Mouse (Mus musculus): ENCODE measurements around the gene Zbtb12. TPM values are rescaled to one million over a fixed set of nuclear protein-coding genes. Genes with fewer than 3 reads are reported as not detected.

Gene Zbtb12
- polyA plus RNA-seq, 1 experiment = 10.2 TPM

GRCm38 (mm10) chr17:34927306-34928019, 48.2 kb downstream of the Zbtb12 start:
- TF ChIP-seq POLR2AphosphoS2 (IDR thresholded peaks at IDR 0.05; ENCODE audit: insufficient read length, low read depth) (no peak), REST (IDR thresholded peaks at IDR 0.05; ENCODE audit: insufficient read depth, insufficient read length) (no peak), CEBPB (IDR thresholded peaks at IDR 0.05; ENCODE audit: insufficient read depth, poor library complexity, severe bottlenecking) (no peak), MAX (IDR thresholded peaks at IDR 0.05; ENCODE audit: low read depth) (no peak), MYOG (IDR thresholded peaks at IDR 0.05; ENCODE audit: control insufficient read depth in 1 of 3, insufficient read depth in 1 of 3, insufficient read length in 2 of 3, low read depth in 2 of 3) (no peak)
- H3ac ChIP-seq (ENCODE audit: control insufficient read depth, insufficient read length) = no peak overlapping the region
- H3K79me2 ChIP-seq (ENCODE audit: control insufficient read depth, insufficient read depth) = no peaks in the 10 kb centered on the region
- no peaks in the 10 kb centered on the region for H3K36me3 ChIP-seq (ENCODE audit: control insufficient read depth, insufficient read depth)
- H3K4me3 ChIP-seq = no peak overlapping the region
- H3K27me3 ChIP-seq (ENCODE audit: control insufficient read depth, insufficient read depth, insufficient read length) = no peaks in the 10 kb centered on the region
- H3K4me2 ChIP-seq (ENCODE audit: low read depth) = no peak overlapping the region

GRCm38 (mm10) chr17:34928841-34929240, 49.6 kb downstream of the Zbtb12 start:
- no peaks in the 10 kb centered on the region for H3K36me3 ChIP-seq (ENCODE audit: control insufficient read depth, insufficient read depth)
- TF ChIP-seq POLR2A (IDR thresholded peaks at IDR 0.05; ENCODE audit: insufficient read length, low read depth) = no peak
- no peak overlapping the region for H3K4me2 ChIP-seq (ENCODE audit: low read depth)
- H3ac ChIP-seq (ENCODE audit: control insufficient read depth, insufficient read length) = no peak overlapping the region
- no peaks in the 10 kb centered on the region for H3K27me3 ChIP-seq (ENCODE audit: control insufficient read depth, insufficient read depth, insufficient read length)
- H3K4me3 ChIP-seq = no peak overlapping the region
- H3K79me2 ChIP-seq (ENCODE audit: control insufficient read depth, insufficient read depth) = no peaks in the 10 kb centered on the region

GRCm38 (mm10) chr17:34931061-34931734, 51.9 kb downstream of the Zbtb12 start, which contains the start of gene Neu1:
Gene Neu1 (plus strand): TSS chr17:34931253.
- no peaks in the 10 kb centered on the region for H3K79me2 ChIP-seq (ENCODE audit: control insufficient read depth, insufficient read depth)
- no peaks in the 10 kb centered on the region for H3K27me3 ChIP-seq (ENCODE audit: control insufficient read depth, insufficient read depth, insufficient read length)
- peak within 1 kb of the TSS; percentile 59 for H3K4me3 ChIP-seq
- H3K4me2 ChIP-seq (ENCODE audit: low read depth) = peak within 1 kb of the TSS; percentile 99
- H3K36me3 ChIP-seq (ENCODE audit: control insufficient read depth, insufficient read depth) = peaks cover 4% of the 10 kb centered on the region
- TF ChIP-seq E2F4 (IDR thresholded peaks at IDR 0.05; ENCODE audit: insufficient read depth) = peak; percentile 56
- TF ChIP-seq CEBPB (IDR thresholded peaks at IDR 0.05; ENCODE audit: insufficient read depth, poor library complexity, severe bottlenecking) = no peak
- TF ChIP-seq USF1 (IDR thresholded peaks at IDR 0.05; ENCODE audit: low read depth) = peak; percentile 91
- TF ChIP-seq TCF12 (IDR thresholded peaks at IDR 0.05; ENCODE audit: insufficient read depth, poor library complexity, severe bottlenecking) = no peak
- peak; percentile 89 for TF ChIP-seq POLR2A (IDR thresholded peaks at IDR 0.05; ENCODE audit: insufficient read length, low read depth)
- no peak for TF ChIP-seq REST (IDR thresholded peaks at IDR 0.05; ENCODE audit: insufficient read depth, insufficient read length)
- TF ChIP-seq MAX (IDR thresholded peaks at IDR 0.05; ENCODE audit: low read depth) = no peak
- peak; percentile 83 for TF ChIP-seq POLR2AphosphoS2 (IDR thresholded peaks at IDR 0.05; ENCODE audit: insufficient read length, low read depth)
- TF ChIP-seq SRF (IDR thresholded peaks at IDR 0.05; ENCODE audit: control insufficient read depth, insufficient read length, low read depth) = peak; percentile 6
- no peak for TF ChIP-seq TCF3 (IDR thresholded peaks at IDR 0.05; ENCODE audit: insufficient read length, low read depth)
- no peak for TF ChIP-seq MYOG (IDR thresholded peaks at IDR 0.05; ENCODE audit: control insufficient read depth in 1 of 3, insufficient read depth in 1 of 3, insufficient read length in 2 of 3, low read depth in 2 of 3)
- peak in 1 of 3 experiments; percentile 14 for TF ChIP-seq MYOD1 (IDR thresholded peaks at IDR 0.05; ENCODE audit: control insufficient read depth in 1 of 3, insufficient read length in 2 of 3, low read depth in 2 of 3)
- peak within 1 kb of the TSS; percentile 44 for H3ac ChIP-seq (ENCODE audit: control insufficient read depth, insufficient read length)

- Histone ChIP-seq H3K4me2 (ENCODE audit: low read depth) (peak overlapping the region; percentile 99), H3K4me3 (peak overlapping the region; percentile 59)
These were observed 52.4 kb downstream of the Zbtb12 start for GRCm38 (mm10) chr17:34931735-34932098.

GRCm38 (mm10) chr17:34932287-34932686, 53.0 kb downstream of the Zbtb12 start:
- no peak for TF ChIP-seq POLR2A (IDR thresholded peaks at IDR 0.05; ENCODE audit: insufficient read length, low read depth)
- no peak for TF ChIP-seq REST (IDR thresholded peaks at IDR 0.05; ENCODE audit: insufficient read depth, insufficient read length)
- no peak for TF ChIP-seq E2F4 (IDR thresholded peaks at IDR 0.05; ENCODE audit: insufficient read depth)
- no peak for TF ChIP-seq MYOG (IDR thresholded peaks at IDR 0.05; ENCODE audit: control insufficient read depth in 1 of 3, insufficient read depth in 1 of 3, insufficient read length in 2 of 3, low read depth in 2 of 3)
- no peak for TF ChIP-seq TCF3 (IDR thresholded peaks at IDR 0.05; ENCODE audit: insufficient read length, low read depth)
- no peak for TF ChIP-seq MYOD1 (IDR thresholded peaks at IDR 0.05; ENCODE audit: control insufficient read depth in 1 of 3, insufficient read length in 2 of 3, low read depth in 2 of 3)
- TF ChIP-seq MAX (IDR thresholded peaks at IDR 0.05; ENCODE audit: low read depth) = no peak
- TF ChIP-seq POLR2AphosphoS2 (IDR thresholded peaks at IDR 0.05; ENCODE audit: insufficient read length, low read depth) = no peak
- TF ChIP-seq SRF (IDR thresholded peaks at IDR 0.05; ENCODE audit: control insufficient read depth, insufficient read length, low read depth) = no peak
- no peak for TF ChIP-seq CEBPB (IDR thresholded peaks at IDR 0.05; ENCODE audit: insufficient read depth, poor library complexity, severe bottlenecking)
- TF ChIP-seq TCF12 (IDR thresholded peaks at IDR 0.05; ENCODE audit: insufficient read depth, poor library complexity, severe bottlenecking) = no peak
- no peak for TF ChIP-seq USF1 (IDR thresholded peaks at IDR 0.05; ENCODE audit: low read depth)
- no peaks in the 10 kb centered on the region for H3K79me2 ChIP-seq (ENCODE audit: control insufficient read depth, insufficient read depth)
- H3K4me3 ChIP-seq = peak overlapping the region; percentile 59
- H3K27me3 ChIP-seq (ENCODE audit: control insufficient read depth, insufficient read depth, insufficient read length) = no peaks in the 10 kb centered on the region
- H3ac ChIP-seq (ENCODE audit: control insufficient read depth, insufficient read length) = peak overlapping the region; percentile 44
- H3K36me3 ChIP-seq (ENCODE audit: control insufficient read depth, insufficient read depth) = peaks cover 4% of the 10 kb centered on the region
- peak overlapping the region; percentile 99 for H3K4me2 ChIP-seq (ENCODE audit: low read depth)

More at GRCm38 (mm10) chr17:34931735-34932098, 52.4 kb downstream of the Zbtb12 start:
- TF ChIP-seq USF1 (IDR thresholded peaks at IDR 0.05; ENCODE audit: low read depth) (no peak), MYOG (IDR thresholded peaks at IDR 0.05; ENCODE audit: control insufficient read depth in 1 of 3, insufficient read depth in 1 of 3, insufficient read length in 2 of 3, low read depth in 2 of 3) (peak in 1 of 3 experiments; percentile 20), REST (IDR thresholded peaks at IDR 0.05; ENCODE audit: insufficient read depth, insufficient read length) (no peak), POLR2AphosphoS2 (IDR thresholded peaks at IDR 0.05; ENCODE audit: insufficient read length, low read depth) (no peak)
- Histone ChIP-seq H3K79me2 (ENCODE audit: control insufficient read depth, insufficient read depth) (no peaks in the 10 kb centered on the region), H3K36me3 (ENCODE audit: control insufficient read depth, insufficient read depth) (peaks cover 4% of the 10 kb centered on the region), H3K27me3 (ENCODE audit: control insufficient read depth, insufficient read depth, insufficient read length) (no peaks in the 10 kb centered on the region), H3ac (ENCODE audit: control insufficient read depth, insufficient read length) (peak overlapping the region; percentile 44)
